Mouse (Mus musculus): Measurements from ENCODE around the gene 4930469K13Rik. TPM values are rescaled to one million over a fixed set of nuclear protein-coding genes. Genes with fewer than 3 reads are reported as not detected.

4930469K13Rik gene
- polyA plus RNA-seq, 1 experiment from 2014 or later = not detected

GRCm38 (mm10) chr11:33928658-33929057, 169.7 kb downstream of the 4930469K13Rik start:
- ATAC-seq (replicated peaks; ENCODE audit: insufficient number of reproducible peaks, low FRiP score, low TSS enrichment) = no peak
- H3K36me3 ChIP-seq (ENCODE audit: control insufficient read depth, insufficient read depth, low read length) = no peaks in the 10 kb centered on the region
- no peak overlapping the region for H3K4me2 ChIP-seq
- 0 out of 2 replicates have a peak, but pooled peaks cover 2% of the 10 kb centered on the region for H3K27me3 ChIP-seq (ENCODE audit: control insufficient read depth, insufficient read depth, low read length)
- no peak overlapping the region for H3K27ac ChIP-seq (ENCODE audit: low read depth, low read length)
- 34% methylated on average over 7 of the region's 7 CpGs for WGBS (ENCODE audit: insufficient replicate concordance)
- no peak overlapping the region for H3K9ac ChIP-seq (ENCODE audit: low read depth, low read length)
- no peaks in the 10 kb centered on the region for H3K9me3 ChIP-seq (replicated peaks; ENCODE audit: control insufficient read depth, low read length)
- H3K4me3 ChIP-seq (ENCODE audit: low read depth, low read length) = no peak overlapping the region
- H3K4me1 ChIP-seq (ENCODE audit: control insufficient read depth, insufficient read depth, low read length) = no peaks in the 10 kb centered on the region

- Histone ChIP-seq H3K27me3 (ENCODE audit: control insufficient read depth, insufficient read depth, low read length) (0 out of 2 replicates have a peak, but pooled peaks cover 2% of the 10 kb centered on the region), H3K9ac (ENCODE audit: low read depth, low read length) (no peak overlapping the region), H3K9me3 (replicated peaks; ENCODE audit: control insufficient read depth, low read length) (no peaks in the 10 kb centered on the region), H3K36me3 (ENCODE audit: control insufficient read depth, insufficient read depth, low read length) (no peaks in the 10 kb centered on the region), H3K4me3 (ENCODE audit: low read depth, low read length) (no peak overlapping the region), H3K4me1 (ENCODE audit: control insufficient read depth, insufficient read depth, low read length) (no peaks in the 10 kb centered on the region), H3K4me2 (no peak overlapping the region), H3K27ac (ENCODE audit: low read depth, low read length) (no peak overlapping the region)
- no peak for ATAC-seq (replicated peaks; ENCODE audit: insufficient number of reproducible peaks, low FRiP score, low TSS enrichment)
- 72% methylated on average over 4 of the region's 4 CpGs for WGBS (ENCODE audit: insufficient replicate concordance)
These were observed 170.5 kb downstream of the 4930469K13Rik start for GRCm38 (mm10) chr11:33927836-33928235.

GRCm38 (mm10) chr11:33927321-33927720, 171.0 kb downstream of the 4930469K13Rik start:
- WGBS (ENCODE audit: insufficient replicate concordance) = 43% methylated on average over 6 of the region's 6 CpGs

GRCm38 (mm10) chr11:33926551-33926950, 171.8 kb downstream of the 4930469K13Rik start:
- WGBS (ENCODE audit: insufficient replicate concordance) = 48% methylated on average over 2 of the region's 2 CpGs
- Histone ChIP-seq H3K9ac (ENCODE audit: low read depth, low read length) (no peak overlapping the region), H3K27ac (ENCODE audit: low read depth, low read length) (no peak overlapping the region), H3K36me3 (ENCODE audit: control insufficient read depth, insufficient read depth, low read length) (no peaks in the 10 kb centered on the region), H3K27me3 (ENCODE audit: control insufficient read depth, insufficient read depth, low read length) (0 out of 2 replicates have a peak, but pooled peaks cover 2% of the 10 kb centered on the region), H3K9me3 (replicated peaks; ENCODE audit: control insufficient read depth, low read length) (no peaks in the 10 kb centered on the region), H3K4me3 (ENCODE audit: low read depth, low read length) (no peak overlapping the region), H3K4me2 (no peak overlapping the region), H3K4me1 (ENCODE audit: control insufficient read depth, insufficient read depth, low read length) (no peaks in the 10 kb centered on the region)
- ATAC-seq (replicated peaks; ENCODE audit: insufficient number of reproducible peaks, low FRiP score, low TSS enrichment) = no peak

More at GRCm38 (mm10) chr11:33927321-33927720, 171.0 kb downstream of the 4930469K13Rik start:
- Histone ChIP-seq H3K36me3 (ENCODE audit: control insufficient read depth, insufficient read depth, low read length) (no peaks in the 10 kb centered on the region), H3K4me1 (ENCODE audit: control insufficient read depth, insufficient read depth, low read length) (no peaks in the 10 kb centered on the region), H3K4me3 (ENCODE audit: low read depth, low read length) (no peak overlapping the region), H3K27ac (ENCODE audit: low read depth, low read length) (no peak overlapping the region), H3K9me3 (replicated peaks; ENCODE audit: control insufficient read depth, low read length) (no peaks in the 10 kb centered on the region), H3K27me3 (ENCODE audit: control insufficient read depth, insufficient read depth, low read length) (0 out of 2 replicates have a peak, but pooled peaks cover 2% of the 10 kb centered on the region), H3K9ac (ENCODE audit: low read depth, low read length) (no peak overlapping the region), H3K4me2 (no peak overlapping the region)
- no peak for ATAC-seq (replicated peaks; ENCODE audit: insufficient number of reproducible peaks, low FRiP score, low TSS enrichment)

GRCm38 (mm10) chr11:33925778-33926177, 172.6 kb downstream of the 4930469K13Rik start:
- Histone ChIP-seq H3K4me2 (no peak overlapping the region), H3K27ac (ENCODE audit: low read depth, low read length) (no peak overlapping the region)
- WGBS (ENCODE audit: insufficient replicate concordance) = 72% methylated on average over 8 of the region's 8 CpGs

More at GRCm38 (mm10) chr11:33925778-33926177, 172.6 kb downstream of the 4930469K13Rik start:
- Histone ChIP-seq H3K9me3 (replicated peaks; ENCODE audit: control insufficient read depth, low read length) (no peaks in the 10 kb centered on the region), H3K27me3 (ENCODE audit: control insufficient read depth, insufficient read depth, low read length) (0 out of 2 replicates have a peak, but pooled peaks cover 2% of the 10 kb centered on the region), H3K9ac (ENCODE audit: low read depth, low read length) (no peak overlapping the region), H3K4me3 (ENCODE audit: low read depth, low read length) (no peak overlapping the region), H3K36me3 (ENCODE audit: control insufficient read depth, insufficient read depth, low read length) (no peaks in the 10 kb centered on the region), H3K4me1 (ENCODE audit: control insufficient read depth, insufficient read depth, low read length) (no peaks in the 10 kb centered on the region)
- no peak for ATAC-seq (replicated peaks; ENCODE audit: insufficient number of reproducible peaks, low FRiP score, low TSS enrichment)

Other genes with a start within 250 kb of the 4930469K13Rik start
- gene Kcnmb1, start 135.5 kb downstream of the 4930469K13Rik start, polyA plus RNA-seq (2014; fragmentation: Nextera tagmentation; extraction: Ambion mirVana) = 6.8 and 7.3 TPM in 2 replicates
- gene Kcnip1, start 105.4 kb downstream of the 4930469K13Rik start, polyA plus RNA-seq (2014; fragmentation: Nextera tagmentation; extraction: Ambion mirVana) = 0.44 and 0.77 TPM in 2 replicates
- gene Lcp2, start 51.6 kb downstream of the 4930469K13Rik start, polyA plus RNA-seq (2014; fragmentation: Nextera tagmentation; extraction: Ambion mirVana) = 1.7 and 1.9 TPM in 2 replicates
- not detected in 2 replicates for gene Foxi1, start 109.5 kb upstream of the 4930469K13Rik start, polyA plus RNA-seq (2014; fragmentation: Nextera tagmentation; extraction: Ambion mirVana)
- 0.27 and 0.43 TPM in 2 replicates for gene Fam196b, start 216.3 kb upstream of the 4930469K13Rik start, polyA plus RNA-seq (2014; fragmentation: Nextera tagmentation; extraction: Ambion mirVana)